Mouse (Mus musculus): Measurements from ENCODE around the gene Zfp821. TPM values are rescaled to one million over a fixed set of nuclear protein-coding genes. Genes with fewer than 3 reads are reported as not detected.

Gene Zfp821
- polyA plus RNA-seq (2015; fragmentation: Nextera tagmentation; extraction: Ambion mirVana) = 69.6 and 74.6 TPM in 2 replicates

DNA sequence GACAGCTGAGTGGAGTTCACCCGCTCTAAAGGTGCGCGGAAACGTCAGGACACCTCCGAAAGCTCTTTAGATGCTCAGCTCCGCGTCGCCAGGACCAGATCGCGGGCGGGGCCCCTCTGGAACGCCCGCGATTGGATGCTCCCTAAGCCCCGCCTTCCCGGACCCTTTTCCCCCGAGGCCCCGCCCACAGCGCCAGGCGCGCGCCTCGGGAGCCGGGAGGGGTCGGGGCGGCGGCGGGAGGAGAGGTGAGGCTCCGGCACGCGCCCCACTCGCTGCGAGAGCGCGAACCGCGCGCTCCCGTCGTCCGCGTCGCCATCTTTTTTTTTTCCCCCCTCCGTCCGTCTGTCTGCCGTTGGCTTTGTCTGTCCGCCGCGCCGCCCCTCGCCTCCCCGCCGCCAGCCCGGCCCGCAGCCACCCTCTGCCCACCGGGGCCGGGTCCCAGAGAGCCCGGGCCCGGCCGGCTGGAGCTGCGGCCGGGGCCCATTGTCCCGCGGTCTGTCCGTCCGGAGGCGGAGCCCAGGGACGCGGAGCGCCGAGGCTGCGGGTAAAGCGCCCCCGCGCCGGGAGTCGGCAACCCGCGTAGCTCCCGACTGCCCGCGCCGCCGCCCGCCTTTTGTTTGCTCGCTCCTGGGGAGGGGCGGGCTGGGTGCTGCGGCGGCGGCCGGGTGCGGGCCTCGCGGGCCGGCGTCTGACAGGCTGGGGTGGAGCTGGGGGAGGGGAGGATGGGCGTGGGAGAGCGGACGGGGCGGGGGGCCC is at the start of gene Zfp821:
TSS of gene Zfp821 (plus strand) at position 227 of the 756 bp plus-strand sequence.
- WGBS = under 1% methylated on average over 89 of the region's 100 CpGs
- ATAC-seq (ENCODE audit: low read depth) = peak; percentile 88
- peak within 1 kb of the TSS; percentile 91 for H3K4me2 ChIP-seq

DNA sequence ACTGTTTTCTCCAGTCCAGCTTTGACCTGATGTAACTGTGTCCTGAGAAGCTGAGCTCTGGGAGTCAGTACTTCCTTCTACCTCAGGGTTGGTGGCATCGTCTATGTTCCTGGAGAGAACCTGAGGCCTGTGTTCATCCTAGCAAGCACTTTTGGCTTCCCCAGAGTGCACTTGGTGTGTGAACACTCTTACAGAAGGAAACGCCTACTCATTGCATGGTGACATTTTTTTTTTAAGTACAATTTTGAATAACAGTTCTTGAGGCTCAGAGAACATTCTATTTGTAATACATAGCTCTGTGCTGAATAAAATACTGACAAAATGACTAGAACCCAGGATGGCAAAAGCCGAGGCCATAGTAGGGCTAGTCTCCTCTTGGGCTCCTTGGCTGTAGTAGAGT is 48.5 kb upstream of the Zfp821 start:
- H3K36me3 ChIP-seq = no peaks in the 10 kb centered on the region
- H3K4me1 ChIP-seq (replicated peaks) = no peaks in the 10 kb centered on the region
- H3K9me3 ChIP-seq = no peaks in the 10 kb centered on the region
- H3K4me3 ChIP-seq = no peak overlapping the region
- H3K27me3 ChIP-seq = no peaks in the 10 kb centered on the region
- no peak overlapping the region for H3K4me2 ChIP-seq
- no peak for ATAC-seq (ENCODE audit: low read depth)
- 90% methylated on average over 3 of the region's 3 CpGs for WGBS
- no peak overlapping the region for H3K27ac ChIP-seq (replicated peaks)
- no peak overlapping the region for H3K9ac ChIP-seq

More for the DNA sequence above, at the start of gene Zfp821:
- Histone ChIP-seq H3K36me3 (peaks cover 24% of the 10 kb centered on the region), H3K9me3 (no peaks in the 10 kb centered on the region), H3K27me3 (peaks cover 15% of the 10 kb centered on the region), H3K9ac (peak within 1 kb of the TSS; percentile 100), H3K4me1 (replicated peaks) (peaks cover 36% of the 10 kb centered on the region), H3K4me3 (peak within 1 kb of the TSS; percentile 95), H3K27ac (replicated peaks) (peak within 1 kb of the TSS; percentile 98)

DNA sequence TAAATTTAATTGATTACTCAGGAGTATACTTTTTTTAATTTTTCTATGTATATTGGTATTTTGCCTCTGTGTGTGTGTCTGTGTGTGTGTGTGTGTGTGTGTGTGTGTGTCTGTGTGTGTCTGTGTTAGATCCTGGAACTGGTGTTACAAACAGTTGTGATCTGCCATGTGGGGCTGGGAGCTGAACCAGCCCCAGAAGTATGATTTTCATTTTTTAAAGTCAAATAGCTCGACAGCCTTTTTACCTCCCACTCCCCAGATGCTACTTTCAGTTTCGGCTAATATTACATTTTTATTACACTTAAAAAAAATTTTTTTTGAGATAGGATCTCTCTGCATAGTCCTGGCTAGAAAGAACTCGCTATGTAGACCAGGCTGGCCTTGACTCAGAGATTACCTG is 43.0 kb upstream of the Zfp821 start:
- Histone ChIP-seq H3K9me3 (no peaks in the 10 kb centered on the region), H3K4me2 (no peak overlapping the region), H3K9ac (no peak overlapping the region), H3K4me3 (no peak overlapping the region), H3K27me3 (no peaks in the 10 kb centered on the region), H3K4me1 (replicated peaks) (no peaks in the 10 kb centered on the region), H3K36me3 (peaks cover 9% of the 10 kb centered on the region; the same call in 1 of the 2 replicates), H3K27ac (replicated peaks) (no peak overlapping the region)
- 85% methylated on average over 3 of the region's 3 CpGs for WGBS
- ATAC-seq (ENCODE audit: low read depth) = no peak

DNA sequence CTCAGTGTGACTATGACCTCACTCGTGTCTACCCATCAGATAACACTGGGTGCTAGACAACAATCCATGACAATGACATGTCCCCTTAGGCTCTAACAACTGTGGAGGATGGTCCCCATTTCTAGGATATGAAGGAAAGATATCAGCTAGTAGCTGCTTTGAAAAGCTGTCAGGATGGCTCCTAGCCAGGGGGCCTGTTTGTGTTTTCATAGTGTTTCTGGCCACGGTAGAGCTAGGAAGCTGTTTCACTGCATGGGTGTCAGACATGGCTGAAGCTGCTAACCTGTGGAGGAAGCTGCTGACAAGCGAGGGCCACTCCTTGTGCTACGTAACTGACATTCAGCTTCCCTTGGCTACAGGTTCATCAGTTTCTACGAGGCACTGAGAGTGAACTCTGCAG is 38.7 kb upstream of the Zfp821 start:
- H3K4me3 ChIP-seq = no peak overlapping the region
- H3K36me3 ChIP-seq = peaks cover 52% of the 10 kb centered on the region
- no peak for ATAC-seq (ENCODE audit: low read depth)
- H3K27ac ChIP-seq (replicated peaks) = no peak overlapping the region
- H3K9ac ChIP-seq = no peak overlapping the region
- H3K4me1 ChIP-seq (replicated peaks) = no peaks in the 10 kb centered on the region
- no peaks in the 10 kb centered on the region for H3K27me3 ChIP-seq
- no peaks in the 10 kb centered on the region for H3K9me3 ChIP-seq
- WGBS = 87% methylated on average over 5 of the region's 5 CpGs
- no peak overlapping the region for H3K4me2 ChIP-seq

DNA sequence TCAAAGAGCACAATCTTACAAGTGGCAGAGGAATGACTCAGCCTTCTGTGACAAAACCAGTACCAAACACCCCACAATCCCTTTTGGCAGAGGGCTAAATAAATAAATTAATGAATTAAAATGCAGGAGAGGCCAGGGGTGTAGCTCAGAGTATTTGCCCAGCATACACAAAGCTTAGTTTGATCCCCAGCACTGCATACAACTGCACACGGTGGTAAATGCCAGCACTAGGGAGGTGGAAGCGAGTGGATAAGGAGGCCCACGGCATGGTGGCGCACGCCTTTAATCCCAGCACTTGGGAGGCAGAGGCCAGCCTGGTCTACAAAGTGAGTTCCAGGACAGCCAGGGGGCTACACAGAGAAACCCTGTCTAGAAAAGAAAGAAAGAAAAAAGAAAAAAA is 32.7 kb upstream of the Zfp821 start:
- Histone ChIP-seq H3K9ac (no peak overlapping the region), H3K27me3 (no peaks in the 10 kb centered on the region), H3K4me2 (no peak overlapping the region), H3K27ac (replicated peaks) (no peak overlapping the region), H3K36me3 (peaks cover 99% of the 10 kb centered on the region), H3K9me3 (no peaks in the 10 kb centered on the region), H3K4me3 (no peak overlapping the region), H3K4me1 (replicated peaks) (no peaks in the 10 kb centered on the region)
- ATAC-seq (ENCODE audit: low read depth) = no peak
- 96% methylated on average over 5 of the region's 5 CpGs for WGBS

DNA sequence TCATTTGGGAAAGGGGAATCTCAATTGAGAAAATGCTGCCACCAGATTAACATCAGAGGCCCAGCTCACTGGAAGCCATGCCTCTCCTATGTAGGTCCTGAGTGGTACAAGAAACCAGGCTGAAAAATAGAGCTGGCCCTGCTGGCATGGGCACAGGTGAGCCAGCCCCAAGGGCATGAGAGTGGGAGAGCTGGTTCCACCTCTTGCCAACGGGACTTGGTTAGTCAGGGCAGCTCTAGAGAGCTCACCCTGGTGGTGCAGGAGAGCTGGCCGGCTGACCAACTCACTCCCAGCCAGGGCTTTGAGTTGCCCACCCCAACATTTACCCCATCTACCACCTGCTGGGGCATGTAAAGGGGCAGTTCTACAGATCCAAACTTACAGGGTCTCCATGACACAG is 31.8 kb upstream of the Zfp821 start:
- H3K9me3 ChIP-seq = no peaks in the 10 kb centered on the region
- no peaks in the 10 kb centered on the region for H3K27me3 ChIP-seq
- 91% methylated on average over 2 of the region's 2 CpGs for WGBS
- no peak overlapping the region for H3K27ac ChIP-seq (replicated peaks)
- no peak overlapping the region for H3K9ac ChIP-seq
- no peak overlapping the region for H3K4me3 ChIP-seq
- ATAC-seq (ENCODE audit: low read depth) = no peak
- H3K4me2 ChIP-seq = no peak overlapping the region
- peaks cover 99% of the 10 kb centered on the region for H3K36me3 ChIP-seq
- H3K4me1 ChIP-seq (replicated peaks) = no peaks in the 10 kb centered on the region

DNA sequence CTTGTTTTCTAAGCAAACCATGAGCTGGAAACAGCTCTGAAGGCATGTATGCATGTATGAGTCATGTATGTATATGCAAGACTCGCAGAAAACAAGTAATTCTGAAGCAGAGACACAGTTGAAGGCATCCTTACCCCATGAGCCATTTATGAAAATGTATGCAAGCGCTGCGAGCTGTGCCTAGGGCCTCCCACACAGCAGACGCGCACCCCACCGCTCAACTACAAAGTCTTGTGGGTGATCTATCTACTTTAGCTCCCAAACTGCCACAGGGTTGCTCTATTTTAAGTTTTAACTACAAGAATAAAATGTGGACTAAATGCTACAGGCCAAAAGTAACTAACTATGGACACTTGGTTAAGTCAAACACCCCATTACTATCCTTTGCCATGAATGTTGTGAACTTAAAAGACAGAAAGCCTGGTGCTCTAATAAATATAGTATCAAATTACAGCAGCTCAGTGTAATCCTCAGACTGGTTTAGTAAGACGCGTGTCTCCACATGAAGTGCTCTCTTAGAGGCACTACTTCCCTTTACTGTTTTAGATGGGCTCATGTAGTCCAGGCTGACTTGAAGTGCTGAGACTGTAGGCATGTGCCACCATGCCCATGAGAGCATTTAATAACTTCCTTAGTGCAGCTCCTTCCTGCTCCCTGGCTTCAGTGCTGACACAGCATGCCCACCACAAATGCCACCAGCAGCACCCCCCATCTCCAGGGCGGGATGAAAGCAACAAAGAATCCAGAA is 29.3 kb upstream of the Zfp821 start:
- H3K4me2 ChIP-seq = no peak overlapping the region
- no peak overlapping the region for H3K9ac ChIP-seq
- H3K36me3 ChIP-seq = peaks cover 96% of the 10 kb centered on the region
- no peaks in the 10 kb centered on the region for H3K9me3 ChIP-seq
- H3K4me3 ChIP-seq = no peak overlapping the region
- 94% methylated on average over 9 of the region's 9 CpGs for WGBS
- no peak overlapping the region for H3K27ac ChIP-seq (replicated peaks)
- no peaks in the 10 kb centered on the region for H3K27me3 ChIP-seq
- no peak for ATAC-seq (ENCODE audit: low read depth)
- no peaks in the 10 kb centered on the region for H3K4me1 ChIP-seq (replicated peaks)

DNA sequence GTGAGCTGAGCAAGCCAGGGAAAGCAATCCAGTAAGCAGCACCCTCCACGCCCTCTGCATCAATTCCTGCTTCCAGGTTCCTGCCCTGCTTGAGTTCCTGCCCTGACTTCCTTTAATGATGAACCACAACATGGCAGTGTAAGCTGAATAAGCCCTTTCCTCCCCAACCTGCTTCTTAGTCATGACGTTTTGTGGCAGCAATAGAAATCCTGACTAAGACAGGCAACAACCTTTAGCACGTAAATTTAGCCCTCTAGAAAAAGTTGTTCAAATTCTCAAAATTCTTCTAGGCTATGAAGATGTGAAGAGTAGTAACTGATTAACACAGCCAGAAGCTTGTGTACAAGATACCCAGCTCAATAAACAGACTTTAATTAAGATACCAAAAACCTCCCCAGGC is 23.8 kb upstream of the Zfp821 start:
- Histone ChIP-seq H3K27me3 (no peaks in the 10 kb centered on the region), H3K9me3 (no peaks in the 10 kb centered on the region), H3K36me3 (peaks cover 67% of the 10 kb centered on the region), H3K4me1 (replicated peaks) (peaks cover 9% of the 10 kb centered on the region; the same call in 1 of the 2 replicates), H3K4me2 (no peak overlapping the region), H3K9ac (no peak overlapping the region), H3K27ac (replicated peaks) (no peak overlapping the region), H3K4me3 (no peak overlapping the region)
- 82% methylated on average over 3 of the region's 3 CpGs for WGBS
- ATAC-seq (ENCODE audit: low read depth) = no peak

DNA sequence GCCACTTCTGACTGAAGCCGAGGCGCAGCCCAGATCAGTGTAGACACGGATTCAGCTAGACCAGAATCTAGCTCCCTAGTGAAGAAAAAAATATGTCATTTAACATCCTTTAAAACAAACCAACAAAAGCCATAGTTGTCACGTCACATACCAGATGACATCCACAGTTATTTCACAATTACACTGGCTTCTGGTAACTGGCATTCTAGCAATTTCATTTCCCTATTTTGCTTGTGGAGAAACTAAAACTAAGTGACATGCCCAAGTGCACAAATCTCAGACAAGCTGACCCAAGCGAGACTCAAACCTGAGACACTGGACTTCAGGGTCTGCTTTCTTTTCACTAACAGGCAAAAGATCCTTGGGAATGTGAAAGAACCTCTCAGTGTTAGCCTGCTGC is 23.2 kb upstream of the Zfp821 start:
- Histone ChIP-seq H3K27me3 (no peaks in the 10 kb centered on the region), H3K36me3 (peaks cover 61% of the 10 kb centered on the region), H3K4me3 (no peak overlapping the region), H3K27ac (replicated peaks) (no peak overlapping the region), H3K4me2 (no peak overlapping the region), H3K9ac (no peak overlapping the region), H3K9me3 (no peaks in the 10 kb centered on the region), H3K4me1 (replicated peaks) (peaks cover 9% of the 10 kb centered on the region; the same call in 1 of the 2 replicates)
- ATAC-seq (ENCODE audit: low read depth) = no peak
- WGBS = 94% methylated on average over 5 of the region's 5 CpGs

DNA sequence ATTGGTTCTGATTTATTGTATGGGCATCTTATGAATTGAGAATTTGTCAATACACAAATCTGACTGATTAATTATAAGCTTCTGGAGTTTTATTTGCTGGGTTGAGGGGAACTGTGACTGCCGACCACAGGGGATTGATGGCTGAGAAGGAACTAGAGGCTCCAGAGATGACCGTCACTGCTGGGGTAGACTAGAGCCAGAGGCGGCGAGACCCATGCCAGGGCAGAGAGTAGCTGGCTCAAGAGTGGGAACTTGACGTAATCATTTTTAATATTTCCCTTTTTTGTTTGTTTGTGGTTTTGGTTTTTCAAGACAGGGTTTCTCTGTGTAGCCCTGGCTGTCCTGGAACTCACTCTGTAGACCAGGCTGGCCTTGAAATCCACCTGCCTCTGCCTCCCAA is 18.1 kb upstream of the Zfp821 start:
- no peak for ATAC-seq (ENCODE audit: low read depth)
- 87% methylated on average over 5 of the region's 5 CpGs for WGBS

DNA sequence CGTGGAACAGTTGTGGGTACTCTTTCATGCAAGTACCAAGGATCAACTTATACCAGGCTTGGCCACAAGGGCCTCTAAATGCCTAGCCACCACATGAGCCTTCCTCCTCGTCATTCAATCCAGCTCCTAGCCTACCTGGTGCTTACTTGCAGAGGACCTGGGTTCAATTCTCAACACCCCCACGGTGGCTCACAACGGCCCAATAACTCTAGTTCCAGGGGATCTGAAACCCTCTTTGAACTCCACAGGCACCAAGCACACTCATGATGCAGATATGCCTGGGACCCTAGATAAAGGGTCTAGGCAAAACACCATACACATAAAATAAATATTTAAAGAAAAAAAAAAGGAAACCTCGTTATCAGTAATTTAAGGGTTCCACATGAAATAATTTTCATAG is 13.6 kb upstream of the Zfp821 start:
- Histone ChIP-seq H3K4me3 (peak overlapping the region; percentile 82), H3K4me1 (replicated peaks) (peaks cover 37% of the 10 kb centered on the region), H3K9ac (peak overlapping the region; percentile 99), H3K27ac (replicated peaks) (no peak overlapping the region), H3K27me3 (no peaks in the 10 kb centered on the region), H3K9me3 (no peaks in the 10 kb centered on the region), H3K36me3 (no peaks in the 10 kb centered on the region), H3K4me2 (peak overlapping the region; percentile 78)
- no peak for ATAC-seq (ENCODE audit: low read depth)
- 55% methylated on average over 5 of the region's 5 CpGs for WGBS

More for the DNA sequence above, 18.1 kb upstream of the Zfp821 start:
- Histone ChIP-seq H3K27ac (replicated peaks) (no peak overlapping the region), H3K9ac (no peak overlapping the region), H3K36me3 (peaks cover 13% of the 10 kb centered on the region), H3K4me2 (no peak overlapping the region), H3K9me3 (no peaks in the 10 kb centered on the region), H3K4me1 (replicated peaks) (peaks cover 37% of the 10 kb centered on the region), H3K27me3 (no peaks in the 10 kb centered on the region), H3K4me3 (no peak overlapping the region)

DNA sequence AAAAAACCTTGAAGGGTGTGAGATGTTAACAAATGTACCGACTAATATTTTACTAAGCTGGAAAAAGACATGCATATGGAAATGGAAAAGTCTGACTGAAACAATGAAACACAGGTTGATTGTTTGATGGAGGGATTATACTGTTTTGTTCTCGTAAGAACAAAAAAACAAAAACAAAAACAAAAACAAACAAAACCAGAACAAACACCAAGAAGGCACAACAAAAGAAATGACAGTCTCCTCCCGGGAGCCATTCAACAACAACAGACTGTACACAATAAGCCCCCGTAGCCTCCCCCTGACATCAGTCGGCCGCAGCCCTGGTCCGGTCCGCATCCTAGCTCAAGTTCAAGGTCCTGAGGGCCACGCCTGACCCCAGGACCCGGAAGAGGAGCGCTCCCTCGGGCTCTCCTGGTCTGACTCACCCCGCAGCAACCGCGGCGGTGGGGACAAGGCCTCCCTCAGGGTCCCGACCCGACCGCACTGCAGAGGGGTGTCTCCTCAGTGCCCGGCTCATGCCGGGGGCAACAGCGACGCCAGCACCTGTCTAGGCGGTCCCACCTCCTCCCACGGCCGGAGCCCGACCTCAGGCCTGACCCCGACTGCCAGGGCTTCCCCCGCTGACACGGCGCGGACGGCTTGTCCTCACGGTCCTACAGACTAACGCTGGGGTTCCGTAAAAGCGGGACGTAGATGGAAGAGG is 12.8 kb upstream of the Zfp821 start:
- peak; percentile 72 for ATAC-seq (ENCODE audit: low read depth)
- Histone ChIP-seq H3K4me1 (replicated peaks) (peaks cover 32% of the 10 kb centered on the region), H3K4me3 (peak overlapping the region; percentile 82), H3K27me3 (no peaks in the 10 kb centered on the region), H3K9ac (peak overlapping the region; percentile 99), H3K36me3 (no peaks in the 10 kb centered on the region), H3K27ac (replicated peaks) (peak overlapping the region; percentile 87), H3K9me3 (no peaks in the 10 kb centered on the region), H3K4me2 (peak overlapping the region; percentile 78)
- WGBS = under 1% methylated on average over 38 of the region's 38 CpGs
